Mouse (Mus musculus) liver, adult 2 months (tissue): ENCODE measurements around the gene Ubqln1.

ENCODE experiments used
- CTCF ChIP-seq: fragments of 200-500 bp; IDR thresholded peaks from 2 replicates; pipeline ENCODE4 v1.5.1; 2011; ENCODE audit warnings: low read depth, low read length, control low read depth
- POLR2A ChIP-seq: fragments of 200-500 bp; IDR thresholded peaks from 2 replicates; pipeline ENCODE4 v1.6.1; 2011; ENCODE audit warnings: low read length, control low read depth; ENCODE audit not compliant: insufficient read depth; ENCODE audit errors: extremely low read depth

- TF ChIP-seq CTCF (no peak), POLR2A (no peak)
Measured at GRCm38 (mm10) chr13:58201343-58201742, 14.1 kb downstream of the Ubqln1 start.
